Mouse (Mus musculus) left cerebral cortex, postnatal 14 days (tissue): ENCODE data around the gene Krtap3-3. TPM values are rescaled to one million over a fixed set of nuclear protein-coding genes. Genes with fewer than 3 reads are reported as not detected.
A peak's percentile ranks its signal among the peaks of the same experiment; 100 is the strongest.
"Not testable (repeated sequence)": the region's sequence is repeated elsewhere in the genome, so short reads cannot be mapped to it uniquely, and the experiment has no call there.

Experiments used
- DNase-seq, 2 experiments: peaks; one replicate each; pipeline ENCODE4 v3.0.0; 2021 to 2022; ENCODE audit warnings: low spot score in 2 of 2, mixed read lengths in 1 of 2
- intact Hi-C: fragments of 180-260 bp; cut with DNase I; formaldehyde crosslinking; loops from one replicate; pipeline ENCODE4 v1.15.1; 2025
- long read RNA-seq, 2 experiments: library from polyadenylated mRNA; stranded (forward); transcript quantifications; one replicate each; pipeline ENCODE4 v2.0.0; 2021
- total RNA-seq, 2 experiments: library from RNA; stranded (reverse); gene quantifications; 2 replicates each; pipeline ENCODE4 v1.2.3; 2021

Gene Krtap3-3
- total RNA-seq = not detected
- long read RNA-seq, experiment 1 = 0 reads
- long read RNA-seq, experiment 2 = 0 reads

DNA sequence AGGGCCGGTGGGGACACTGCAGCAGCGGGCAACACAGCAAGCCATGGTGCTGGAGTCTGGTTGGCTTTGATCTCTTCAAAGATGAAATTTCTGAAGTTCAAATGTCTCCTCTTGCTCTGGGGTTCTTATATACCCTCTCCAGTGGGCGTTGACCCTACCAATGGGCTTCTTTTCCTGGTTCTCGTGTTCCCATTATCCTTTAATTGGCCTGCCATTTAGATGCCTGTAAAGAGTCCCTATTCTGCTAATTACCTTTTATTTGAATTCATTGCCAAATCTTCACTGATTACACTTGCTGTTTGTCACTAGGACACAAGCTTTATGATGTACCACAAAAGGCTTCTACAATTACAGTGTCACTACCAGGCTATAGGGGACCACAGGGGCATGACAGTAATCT is at the start of gene Krtap3-3:
Gene Krtap3-3, minus strand, starts transcription at position 101 of the 400 bp plus-strand sequence.
- intact Hi-C loops = no loop called here

DNA sequence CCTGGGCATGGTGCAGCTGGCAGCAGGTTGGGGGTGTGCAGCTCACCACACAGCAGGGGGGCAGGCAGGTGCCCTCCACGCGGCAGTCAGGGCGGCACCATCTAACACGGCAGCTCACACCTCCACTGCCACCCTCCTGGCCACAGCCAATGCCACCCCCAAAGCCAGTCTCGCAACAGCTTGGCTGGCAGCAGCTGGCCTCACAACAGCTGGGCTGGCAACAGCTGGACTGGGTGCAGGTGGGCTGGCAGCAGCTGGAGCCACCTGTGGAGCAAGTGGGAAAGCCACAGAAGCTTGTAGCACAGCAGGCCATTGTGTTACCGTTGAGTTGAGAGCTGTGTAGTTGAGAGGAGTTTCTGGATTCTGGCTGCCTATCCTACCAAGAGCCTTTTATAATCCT is 47.1 kb upstream of the Krtap3-3 start, which contains the start of gene Krtap9-3:
Gene Krtap9-3, minus strand, starts transcription at position 364 of the 400 bp plus-strand sequence.
- DNase-seq, intact Hi-C loops: not testable (repeated sequence)

More for the DNA sequence above, at the start of gene Krtap3-3:
- DNase-seq = no peak

DNA sequence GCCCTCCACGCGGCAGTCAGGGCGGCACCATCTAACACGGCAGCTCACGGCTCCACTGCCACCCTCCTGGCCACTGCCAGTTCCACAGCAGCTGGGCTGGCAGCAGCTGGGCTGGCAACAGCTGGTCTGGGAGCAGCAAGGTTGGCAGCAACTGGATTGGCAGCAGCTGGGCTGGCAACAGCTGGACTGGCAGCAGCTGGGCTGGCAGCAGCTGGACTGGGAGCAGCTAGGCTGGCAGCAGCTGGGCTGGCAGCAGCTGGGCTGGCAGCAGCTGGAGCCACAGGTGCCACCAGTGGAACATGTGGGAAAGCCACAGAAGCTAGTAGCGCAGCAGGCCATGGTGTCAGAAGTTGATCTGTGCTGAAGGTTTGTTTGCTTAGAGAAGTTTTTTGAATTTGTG is 40.3 kb upstream of the Krtap3-3 start, which contains the start of gene Krtap1-3:
Gene Krtap1-3, minus strand, starts transcription at position 359 of the 400 bp plus-strand sequence.
- DNase-seq = no peak
- intact Hi-C loops = no loop called here

DNA sequence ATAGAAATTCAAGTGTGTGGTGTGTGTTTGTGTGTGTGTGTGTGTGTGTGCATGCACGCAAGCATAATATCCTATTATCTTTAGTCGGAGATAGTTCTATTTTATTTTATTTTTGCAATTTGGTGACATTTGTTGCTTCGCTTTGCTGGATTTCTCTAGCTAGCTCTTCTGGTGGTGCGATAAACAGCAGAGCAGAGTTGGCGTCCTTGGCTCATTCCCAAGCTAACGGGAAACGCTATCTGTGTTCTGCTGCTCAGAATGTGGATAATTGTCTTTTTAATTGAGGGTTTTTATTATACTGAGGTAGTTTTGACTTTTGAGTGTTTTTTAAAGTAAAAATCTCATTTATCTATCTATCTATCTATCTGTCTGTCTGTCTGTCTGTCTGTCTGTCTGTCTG is 34.4 kb upstream of the Krtap3-3 start:
- intact Hi-C loops = no loop called here
- peak; percentile 9 to 38 for DNase-seq

DNA sequence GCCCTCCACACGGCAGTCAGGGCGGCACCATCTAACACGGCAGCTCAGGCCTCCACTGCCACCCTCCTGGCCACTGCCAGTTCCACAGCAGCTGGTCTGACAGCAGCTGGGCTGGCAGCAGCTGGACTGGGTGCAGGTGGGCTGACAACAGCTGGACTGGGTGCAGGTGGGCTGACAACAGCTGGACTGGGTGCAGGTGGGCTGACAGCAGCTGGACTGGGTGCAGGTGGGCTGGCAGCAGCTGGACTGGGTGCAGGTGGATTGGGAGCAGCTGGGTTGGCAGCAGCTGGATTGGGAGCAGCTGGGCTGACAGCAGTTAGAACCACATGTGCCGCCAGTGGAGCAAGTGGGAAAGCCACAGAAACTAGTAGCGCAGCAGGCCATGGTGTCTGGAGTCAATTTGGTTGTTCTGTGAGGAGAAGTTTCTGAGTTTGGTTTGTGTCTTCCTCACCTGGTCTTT is 32.6 kb upstream of the Krtap3-3 start, which contains the start of gene Krtap1-4:
Gene Krtap1-4, minus strand, starts transcription at position 410 of the 460 bp plus-strand sequence.
- no peak for DNase-seq
- intact Hi-C loops = loop anchor here (5.0 kb wide), 1 partner anchor 584 kb away; no protein-coding TSS in a partner anchor

DNA sequence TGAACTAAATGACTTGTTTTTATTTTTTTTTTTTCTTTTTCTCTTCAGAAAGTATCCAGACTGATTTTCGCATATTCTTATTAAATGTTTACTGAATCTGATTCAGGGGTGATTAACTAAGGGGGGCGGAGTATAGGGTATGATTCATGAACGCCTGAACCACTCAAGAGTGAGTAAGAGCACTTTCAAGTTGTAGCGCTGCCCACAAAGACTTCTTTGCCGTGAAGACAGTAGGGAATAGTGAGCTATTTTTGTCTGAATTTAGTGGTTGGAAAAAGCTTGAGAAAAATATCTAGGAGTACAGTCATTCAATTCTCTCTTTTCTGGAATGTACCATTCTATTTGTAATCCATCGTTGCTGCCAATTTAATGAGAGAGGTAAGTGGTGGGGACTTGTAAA is 30.9 kb upstream of the Krtap3-3 start:
- DNase-seq = no peak
- intact Hi-C loops = loop anchor here (5.0 kb wide), 1 partner anchor 586 kb away; no protein-coding TSS in a partner anchor

DNA sequence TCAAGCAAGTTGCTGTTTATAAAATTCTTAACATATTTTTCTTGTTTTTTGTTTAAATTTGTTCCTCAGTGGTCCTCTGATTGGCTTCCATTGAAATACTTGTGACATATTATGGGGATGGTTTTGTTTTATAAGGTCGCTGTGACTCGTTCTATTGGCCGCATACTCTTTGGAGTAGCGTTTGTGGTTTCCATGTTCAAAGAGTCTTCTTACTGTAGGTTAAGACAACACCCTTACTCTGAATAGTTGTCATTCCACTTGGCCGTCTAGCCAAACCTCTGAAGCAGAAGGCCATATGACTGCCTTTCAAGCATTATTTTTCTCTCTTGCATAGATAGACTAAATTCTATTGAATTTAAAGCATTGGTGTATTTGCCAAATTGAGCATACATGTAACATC is 30.4 kb upstream of the Krtap3-3 start:
- intact Hi-C loops = loop anchor here (5.0 kb wide), 1 partner anchor 586 kb away; no protein-coding TSS in a partner anchor
- DNase-seq = no peak

DNA sequence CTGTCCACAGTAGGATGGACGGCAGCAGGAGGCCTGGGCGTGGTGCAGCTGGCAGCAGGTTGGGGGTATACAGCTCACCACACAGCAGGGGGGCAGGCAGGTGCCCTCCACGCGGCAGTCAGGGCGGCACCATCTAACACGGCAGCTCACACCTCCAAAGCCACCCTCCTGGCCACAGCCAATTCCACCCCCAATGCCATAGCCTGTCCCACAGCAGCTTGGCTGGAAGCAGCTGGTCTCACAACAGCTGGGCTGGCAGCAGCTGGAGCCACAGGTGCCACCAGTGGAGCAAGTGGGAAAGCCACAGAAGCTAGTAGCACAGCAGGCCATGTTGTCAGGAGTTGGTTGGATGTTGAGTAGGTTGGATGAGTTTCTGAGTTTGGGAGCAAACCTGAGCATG is 30.0 kb upstream of the Krtap3-3 start, which contains the start of gene Krtap1-5:
Gene Krtap1-5, minus strand, starts transcription at position 381 of the 400 bp plus-strand sequence.
- intact Hi-C loops = loop anchor here (5.0 kb wide), 1 partner anchor 587 kb away; no protein-coding TSS in a partner anchor
- no peak for DNase-seq

DNA sequence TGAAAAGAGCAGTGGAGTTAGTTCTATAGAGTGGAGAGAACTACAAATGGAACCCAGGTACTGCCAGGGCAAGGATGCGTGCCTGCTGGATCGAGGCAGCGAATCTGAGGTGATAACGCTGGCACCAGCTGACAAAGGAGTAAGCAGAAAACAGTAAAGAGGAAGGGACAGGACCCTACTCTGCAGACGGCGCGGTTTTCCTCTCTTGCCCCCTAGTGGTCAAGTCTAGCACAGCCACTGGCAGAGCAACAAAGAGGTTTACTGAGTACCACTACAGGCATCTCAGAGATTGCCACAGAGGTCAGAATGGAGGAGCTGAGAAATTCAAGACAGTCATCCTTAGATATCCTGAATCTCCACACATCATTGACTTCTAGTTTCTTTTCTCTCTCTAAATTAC is 23.4 kb upstream of the Krtap3-3 start:
- peak; percentile 39 to 75 for DNase-seq
- intact Hi-C loops = loop anchor here (5.0 kb wide), 1 partner anchor 107 kb away; no protein-coding TSS in a partner anchor

DNA sequence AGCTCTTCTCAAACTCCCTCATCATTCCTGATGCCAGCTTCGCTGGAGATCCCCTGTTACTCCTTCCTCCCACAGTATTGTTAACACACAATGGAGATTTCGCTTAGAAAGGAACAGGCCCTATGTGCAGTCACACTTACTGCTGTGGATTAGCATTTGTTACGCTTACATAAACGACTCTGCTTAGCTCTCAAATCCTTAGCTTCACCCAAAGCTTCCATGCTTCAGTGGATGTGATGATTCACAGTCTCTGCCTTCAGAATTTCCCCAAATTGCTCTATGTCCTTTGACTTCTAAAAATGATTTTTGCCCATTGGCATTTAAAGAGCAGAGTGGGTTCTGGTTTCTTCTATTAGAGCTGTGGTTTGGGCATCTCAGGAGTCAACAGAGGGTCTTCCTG is 22.5 kb upstream of the Krtap3-3 start:
- peak in 1 of 2 experiments; percentile 13 for DNase-seq
- intact Hi-C loops = loop anchor here (5.0 kb wide), 1 partner anchor 106 kb away; no protein-coding TSS in a partner anchor

DNA sequence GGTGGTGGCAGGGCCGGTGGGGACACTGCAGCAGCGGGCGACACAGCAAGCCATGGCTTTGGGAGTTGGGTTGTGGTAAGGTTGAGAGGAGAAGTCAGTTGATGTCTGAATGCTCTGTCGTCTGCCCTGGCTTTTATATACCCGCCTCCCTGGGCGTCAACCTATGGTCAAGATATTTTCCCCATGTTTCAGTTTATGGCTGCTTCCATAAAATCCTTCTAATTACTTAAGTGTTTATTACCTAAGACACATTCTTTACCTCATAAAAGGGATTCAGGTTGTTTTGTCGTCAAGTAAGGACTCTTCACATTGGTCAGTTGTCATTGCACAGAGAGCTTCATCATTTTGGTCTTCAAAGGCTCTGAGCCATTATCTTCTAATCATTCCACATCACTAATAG is 15.9 kb upstream of the Krtap3-3 start, which contains the start of gene Krtap3-1:
Gene Krtap3-1, minus strand, starts transcription at position 101 of the 400 bp plus-strand sequence.
- no peak for DNase-seq
- intact Hi-C loops = no loop called here

DNA sequence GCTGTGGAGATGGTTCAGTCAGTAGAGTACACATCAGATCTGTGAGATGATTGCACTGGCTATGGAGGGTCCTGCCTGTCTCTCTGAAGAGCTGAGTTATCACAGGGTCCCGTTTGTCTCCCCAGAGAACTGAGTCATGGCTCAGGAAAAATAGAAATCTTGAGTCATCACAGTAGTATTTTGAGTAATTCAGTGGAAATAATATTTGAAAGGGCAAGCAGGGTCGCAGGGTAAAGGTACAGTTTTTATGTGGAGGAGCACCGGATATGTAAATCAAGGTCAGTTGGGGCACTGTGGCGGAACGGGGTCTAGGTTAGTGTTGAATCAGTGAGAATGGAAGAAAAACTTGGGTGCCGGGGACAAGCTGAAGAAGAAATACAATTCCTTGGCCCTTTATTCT is 11.9 kb upstream of the Krtap3-3 start:
- DNase-seq = no peak
- intact Hi-C loops = no loop called here

DNA sequence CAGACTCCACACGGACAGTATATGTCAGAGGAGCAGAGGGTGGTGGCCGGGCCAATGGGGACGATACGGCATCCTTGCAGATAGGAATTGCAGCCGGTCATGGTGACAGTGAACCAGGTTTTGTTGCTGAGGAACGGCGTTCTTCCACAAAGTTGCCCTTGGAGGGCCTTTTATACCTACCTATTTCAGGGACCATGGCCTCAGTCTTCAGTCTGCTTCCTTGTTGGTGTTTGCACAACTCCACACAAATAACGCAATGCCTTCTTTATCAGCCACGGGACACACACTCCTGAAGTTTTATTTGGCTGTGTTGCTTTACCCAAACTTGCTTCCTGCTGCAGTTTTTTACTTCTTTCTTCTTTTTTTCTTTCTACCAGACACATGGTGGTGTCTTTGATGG is 8.7 kb upstream of the Krtap3-3 start, which contains the start of gene Gm11939:
Gene Gm11939, minus strand, starts transcription at position 101 of the 400 bp plus-strand sequence.
- no peak for DNase-seq
- intact Hi-C loops = no loop called here

DNA sequence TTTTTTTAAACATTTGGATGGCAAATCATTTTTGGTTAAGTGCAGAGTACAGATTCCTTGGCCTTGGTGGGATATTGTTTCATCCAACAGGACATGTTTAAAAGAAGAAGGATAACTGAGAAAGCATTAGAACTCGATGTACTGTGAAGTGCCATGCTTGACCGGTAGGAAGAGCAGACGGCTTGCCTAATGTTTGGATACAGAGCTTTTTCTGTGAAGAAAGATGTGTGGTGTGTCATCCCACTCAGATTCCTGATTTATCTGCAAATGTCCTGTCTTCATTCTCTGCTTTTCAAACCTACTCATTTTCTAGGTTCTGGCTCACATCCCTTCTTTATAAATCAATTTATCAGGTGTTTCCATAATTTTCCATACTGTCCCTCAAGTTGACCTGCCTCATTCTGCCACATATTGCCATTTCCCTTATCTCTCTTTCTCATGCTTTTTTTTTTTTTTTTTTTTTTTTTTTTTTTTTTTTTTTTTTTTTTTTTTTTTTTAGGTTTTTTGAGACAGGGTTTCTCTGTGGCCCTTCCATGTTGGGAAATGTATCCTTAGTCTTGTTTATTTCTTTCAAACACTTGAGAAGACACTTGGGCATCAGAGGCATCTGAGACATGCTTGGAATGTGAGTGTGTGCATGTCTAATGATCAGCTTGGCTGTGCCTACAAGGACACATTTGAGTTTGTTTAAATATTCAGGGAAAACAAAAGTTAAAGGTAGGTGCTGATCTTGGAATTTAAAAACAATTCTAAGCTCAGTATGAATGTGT is 7.5 kb upstream of the Krtap3-3 start:
- peak in 1 of 2 experiments; percentile 10 for DNase-seq
- intact Hi-C loops = no loop called here

DNA sequence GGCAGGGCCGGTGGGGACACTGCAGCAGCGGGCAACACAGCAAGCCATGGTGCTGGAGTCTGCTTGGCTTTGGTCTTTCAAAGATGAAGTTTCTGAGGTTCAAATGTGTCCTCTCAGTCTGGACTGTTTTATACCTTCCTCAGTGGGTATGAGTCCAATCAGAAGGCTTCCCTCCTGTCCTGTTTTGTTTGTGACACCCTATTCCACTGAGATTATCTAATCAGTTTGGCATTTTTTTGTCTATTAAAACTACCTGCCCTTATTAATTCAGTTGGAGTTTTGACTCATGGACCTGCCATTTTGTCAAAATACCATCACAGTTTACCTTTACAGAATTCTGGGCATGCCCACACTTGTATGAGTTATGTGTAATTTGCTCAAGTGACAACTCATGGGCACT is 6.1 kb upstream of the Krtap3-3 start, which contains the start of gene Krtap3-2:
Gene Krtap3-2, minus strand, starts transcription at position 101 of the 400 bp plus-strand sequence.
- DNase-seq = no peak
- intact Hi-C loops = no loop called here

DNA sequence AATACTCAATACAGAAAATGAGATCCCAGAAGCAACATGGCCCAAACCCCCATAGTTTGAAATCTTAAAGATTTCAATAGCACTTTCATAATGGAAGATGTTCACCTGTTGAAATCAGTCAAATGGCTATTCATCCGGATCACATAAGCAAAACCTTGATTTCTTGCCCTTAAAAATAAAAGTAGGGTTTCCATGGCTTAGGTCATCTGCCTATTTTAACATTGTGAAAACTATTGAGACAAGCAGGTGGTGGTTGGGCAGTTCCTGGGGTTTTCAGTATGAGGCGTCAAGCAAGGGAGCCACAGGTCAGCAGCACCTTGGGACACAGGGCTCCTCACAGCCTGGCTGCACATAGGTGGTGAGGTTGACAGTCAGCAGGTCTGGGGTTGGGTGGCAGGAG is 5.5 kb upstream of the Krtap3-3 start:
- DNase-seq = no peak
- intact Hi-C loops = no loop called here

DNA sequence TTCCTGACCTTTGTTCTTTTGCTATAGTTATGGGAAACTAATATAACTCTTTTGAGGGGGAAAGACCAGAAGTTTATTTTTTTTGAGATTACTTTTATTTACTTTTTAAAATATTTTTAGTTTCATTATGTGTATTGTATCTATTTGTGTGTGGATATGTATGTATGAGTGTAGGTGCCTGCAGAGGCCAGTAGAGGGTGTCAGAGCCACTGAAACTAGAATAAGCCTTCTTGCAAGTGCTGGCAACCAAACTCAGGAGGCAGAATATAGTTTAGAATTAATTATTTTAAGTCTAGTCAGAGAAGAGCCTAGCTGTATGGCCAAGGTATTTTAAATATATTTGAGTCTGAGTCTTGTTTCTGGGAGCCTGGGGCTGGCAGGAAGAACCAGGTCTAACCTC is 2.8 kb downstream of the Krtap3-3 start:
- intact Hi-C loops = no loop called here
- no peak for DNase-seq

DNA sequence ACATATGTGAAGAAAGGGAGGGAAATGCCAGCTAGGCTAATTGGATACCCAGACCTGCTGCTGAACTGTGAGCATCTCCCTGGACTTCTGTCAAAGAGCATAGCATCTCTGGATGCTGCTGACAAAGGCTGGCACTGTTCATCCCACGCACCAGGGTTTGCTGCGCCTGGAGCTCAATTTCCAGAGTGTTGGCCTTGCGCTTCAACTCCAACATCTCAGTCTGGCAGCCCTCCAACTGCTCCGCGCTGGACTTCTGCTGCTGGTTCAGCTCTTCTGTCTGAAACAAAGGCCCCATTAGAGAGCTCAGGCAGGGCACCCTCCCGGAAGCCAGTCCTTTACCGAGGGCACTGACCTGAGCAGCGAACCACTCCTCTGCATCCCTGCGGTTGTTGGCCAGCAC is 10.9 kb downstream of the Krtap3-3 start:
- intact Hi-C loops = no loop called here
- DNase-seq = peak; percentile 26 to 40

DNA sequence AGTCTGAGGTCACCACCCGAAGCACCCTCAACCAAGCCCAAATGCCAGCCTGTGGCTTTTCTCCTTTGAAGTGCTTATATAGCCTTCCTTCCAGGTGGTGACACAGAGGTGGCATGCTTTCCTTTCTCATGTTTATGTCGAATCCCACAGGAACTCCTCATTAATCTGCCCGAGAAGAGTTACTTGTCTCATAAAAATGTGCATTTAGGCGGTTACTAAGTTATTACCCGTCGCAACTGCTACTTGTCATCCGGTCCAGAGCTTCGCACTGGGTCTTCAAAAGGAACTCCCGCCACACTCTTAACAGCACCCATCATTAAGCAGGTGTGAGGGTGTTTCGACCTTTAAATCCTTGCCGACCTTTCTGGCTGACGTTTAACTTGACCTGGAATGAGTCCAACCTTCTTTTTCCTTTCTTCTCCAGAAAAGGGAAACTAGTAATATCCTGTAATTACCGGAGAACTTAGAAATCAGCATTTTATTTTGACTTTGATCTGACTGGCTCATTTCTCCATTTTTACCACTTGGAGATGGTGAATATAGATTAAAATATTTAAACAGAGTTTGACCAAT is 29.3 kb downstream of the Krtap3-3 start, which contains the start of gene Krt39:
Gene Krt39, minus strand, starts transcription at position 51 of the 573 bp plus-strand sequence.
- intact Hi-C loops = no loop called here
- no peak for DNase-seq

DNA sequence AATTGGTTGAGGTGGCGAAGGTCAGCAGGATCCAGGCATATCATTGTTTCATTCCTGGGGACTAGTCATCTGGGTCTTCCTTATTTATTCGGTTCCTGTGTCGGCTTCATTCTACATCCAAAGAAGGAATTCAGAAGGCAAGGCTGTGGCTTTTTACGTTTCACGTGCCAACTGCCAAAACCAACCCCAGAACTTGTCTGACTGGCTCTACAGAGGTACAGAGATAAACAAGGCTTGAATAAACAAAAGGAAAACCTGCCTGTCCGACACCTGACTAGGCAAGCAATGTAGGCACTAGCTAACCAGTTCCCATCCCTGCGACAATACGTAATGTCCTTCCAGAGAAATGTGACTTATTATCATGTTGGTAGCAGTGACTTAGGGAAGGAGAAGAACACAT is 36.6 kb downstream of the Krtap3-3 start:
- intact Hi-C loops = no loop called here
- no peak for DNase-seq
